Mouse (Mus musculus) ES-E14 (cell line): ENCODE data around the gene Lrrc42.

Source experiments
- CHD2 ChIP-seq: IDR thresholded peaks from 2 replicates; pipeline ENCODE4 v1.6.1; 2014; ENCODE audit warnings: mild to moderate bottlenecking, low read depth, low read length, inconsistent platforms
- MAFK ChIP-seq: IDR thresholded peaks from 2 replicates; pipeline ENCODE4 v1.6.1; 2014; ENCODE audit warnings: mild to moderate bottlenecking, low read depth, low read length, inconsistent platforms; ENCODE audit not compliant: insufficient read depth
- ZNF384 ChIP-seq: IDR thresholded peaks from 2 replicates; pipeline ENCODE4 v1.6.1; 2012; ENCODE audit warnings: low read depth, low read length, inconsistent platforms

DNA sequence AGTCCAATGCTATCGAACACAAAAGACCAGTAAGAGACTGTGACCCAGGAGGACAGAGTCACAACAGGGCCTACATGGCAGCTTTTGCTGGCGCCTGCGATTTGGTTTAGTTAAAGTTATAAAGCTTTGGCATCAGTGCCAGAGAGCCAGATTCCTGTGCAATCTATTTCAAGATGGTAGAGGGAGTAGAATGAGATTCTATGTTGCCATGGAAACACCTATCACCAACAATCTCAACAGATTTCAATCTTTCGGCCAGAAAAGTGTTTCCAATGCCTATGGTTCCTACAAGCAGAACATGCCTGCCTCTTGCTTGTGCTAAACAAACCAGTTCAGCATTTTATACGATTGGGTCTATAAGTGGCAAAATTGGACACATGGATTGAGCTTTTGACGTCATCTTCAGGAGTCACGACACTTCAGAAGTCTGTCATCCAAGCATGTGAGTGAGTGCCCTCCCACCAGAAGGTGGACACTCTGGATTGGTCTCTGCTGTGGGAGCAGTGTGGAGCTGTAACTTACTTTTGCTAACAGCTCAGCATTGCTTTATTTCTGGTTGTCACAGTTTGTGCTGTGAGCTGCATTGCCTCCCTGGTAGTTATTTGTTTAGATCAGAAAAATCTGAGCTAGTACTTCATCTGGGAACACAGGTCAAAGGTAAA, 38.4 kb upstream of the Lrrc42 start:
- TF ChIP-seq CHD2, result no peak
- no peak for TF ChIP-seq MAFK
- TF ChIP-seq ZNF384, result no peak
